Mouse (Mus musculus): ENCODE measurements around the gene Myl6. TPM values are rescaled to one million over a fixed set of nuclear protein-coding genes. Genes with fewer than 3 reads are reported as not detected.

The Myl6 gene
- total and polyA plus RNA-seq, 2 experiments from 2014 or later, result 694 to 844 TPM

- Histone ChIP-seq H3K4me1 (ENCODE audit: insufficient read depth) (no peaks in the 10 kb centered on the region), H3K4me3 (ENCODE audit: low read depth, low read length) (no peak overlapping the region), H3K36me3 (ENCODE audit: insufficient read depth) (0 out of 2 replicates have a peak, but pooled peaks cover 4% of the 10 kb centered on the region), H3K4me2 (ENCODE audit: low read depth) (no peak overlapping the region), H3K9me3 (ENCODE audit: low read length) (no peaks in the 10 kb centered on the region), H3K27ac (ENCODE audit: low read depth, low read length) (no peak overlapping the region), H3K9ac (no peak overlapping the region), H3K27me3 (ENCODE audit: insufficient read depth, low read length) (no peaks in the 10 kb centered on the region)
- no peak for DNase-seq
- TF ChIP-seq CTCF (IDR thresholded peaks at IDR 0.05; ENCODE audit: low read depth), result no peak
- WGBS, result 87% methylated on average over 3 of the region's 3 CpGs
- no peak for ATAC-seq
Measured at GRCm38 (mm10) chr10:128504012-128504411, 10.1 kb upstream of the Myl6 start.

DNA sequence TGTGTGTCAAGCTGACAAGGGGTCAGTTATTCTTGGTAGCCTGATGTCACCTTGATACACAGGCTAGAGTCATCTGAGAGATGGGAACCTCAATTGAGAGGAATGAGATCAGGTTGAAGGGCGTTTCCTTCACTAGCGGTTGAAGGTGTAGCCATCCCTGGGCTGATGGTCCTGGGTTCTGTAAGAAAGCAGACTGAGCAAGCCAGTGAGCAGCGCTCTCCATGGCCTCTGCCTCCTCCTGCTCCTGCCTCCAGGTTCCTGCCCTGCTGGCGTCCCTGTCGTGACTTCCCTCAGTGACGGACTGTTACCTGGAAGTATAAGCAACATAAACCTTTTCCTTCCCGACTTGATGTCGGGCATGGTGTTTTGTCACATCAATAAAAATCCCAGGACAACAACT is 9.6 kb upstream of the Myl6 start:
- Histone ChIP-seq H3K9ac (no peak overlapping the region), H3K27me3 (ENCODE audit: insufficient read depth, low read length) (no peaks in the 10 kb centered on the region), H3K27ac (ENCODE audit: low read depth, low read length) (no peak overlapping the region), H3K4me1 (ENCODE audit: insufficient read depth) (no peaks in the 10 kb centered on the region), H3K4me2 (ENCODE audit: low read depth) (no peak overlapping the region), H3K9me3 (ENCODE audit: low read length) (no peaks in the 10 kb centered on the region), H3K36me3 (ENCODE audit: insufficient read depth) (no peaks in the 10 kb centered on the region), H3K4me3 (ENCODE audit: low read depth, low read length) (no peak overlapping the region)
- no peak for DNase-seq
- no peak for ATAC-seq
- 81% methylated on average over 8 of the region's 8 CpGs for WGBS
- TF ChIP-seq CTCF (IDR thresholded peaks at IDR 0.05; ENCODE audit: low read depth), result no peak

DNA sequence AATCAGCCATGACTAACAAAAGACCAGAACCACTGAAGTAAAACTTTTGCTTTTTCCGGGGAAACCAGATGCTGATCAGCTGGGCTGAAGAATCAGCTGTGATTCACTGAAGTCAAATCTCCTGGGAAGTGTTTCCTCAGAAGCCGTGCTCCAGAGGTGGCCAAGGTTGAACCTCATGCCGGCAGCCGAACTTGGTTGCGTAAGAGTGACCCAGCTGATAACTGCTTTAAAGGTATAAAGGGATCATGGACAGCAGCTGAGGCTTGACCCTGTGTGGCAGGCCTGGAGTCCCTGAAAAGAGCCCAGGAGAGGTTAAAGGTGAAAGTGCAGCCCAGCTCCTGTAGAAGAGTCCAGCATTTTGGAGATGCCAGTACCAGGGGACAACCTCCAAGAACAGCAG is 8.4 kb upstream of the Myl6 start:
- DNase-seq, result no peak
- ATAC-seq, result no peak
- peaks cover 9% of the 10 kb centered on the region for H3K4me1 ChIP-seq (ENCODE audit: insufficient read depth)
- no peak overlapping the region for H3K9ac ChIP-seq
- H3K9me3 ChIP-seq (ENCODE audit: low read length), result no peaks in the 10 kb centered on the region
- H3K4me3 ChIP-seq (ENCODE audit: low read depth, low read length), result no peak overlapping the region
- H3K36me3 ChIP-seq (ENCODE audit: insufficient read depth), result no peaks in the 10 kb centered on the region
- 86% methylated on average over 5 of the region's 5 CpGs for WGBS
- TF ChIP-seq CTCF (IDR thresholded peaks at IDR 0.05; ENCODE audit: low read depth), result no peak
- no peaks in the 10 kb centered on the region for H3K27me3 ChIP-seq (ENCODE audit: insufficient read depth, low read length)
- H3K27ac ChIP-seq (ENCODE audit: low read depth, low read length), result no peak overlapping the region
- H3K4me2 ChIP-seq (ENCODE audit: low read depth), result no peak overlapping the region

GRCm38 (mm10) chr10:128499116-128499671 is 5.2 kb upstream of the Myl6 start:
- Histone ChIP-seq H3K4me1 (ENCODE audit: insufficient read depth) (peaks cover 20% of the 10 kb centered on the region), H3K4me2 (ENCODE audit: low read depth) (peak overlapping the region; percentile 60), H3K36me3 (ENCODE audit: insufficient read depth) (no peaks in the 10 kb centered on the region), H3K27ac (ENCODE audit: low read depth, low read length) (peak overlapping the region; percentile 76), H3K9me3 (ENCODE audit: low read length) (no peaks in the 10 kb centered on the region), H3K9ac (peak overlapping the region; percentile 53), H3K27me3 (ENCODE audit: insufficient read depth, low read length) (no peaks in the 10 kb centered on the region), H3K4me3 (ENCODE audit: low read depth, low read length) (peak overlapping the region; percentile 69)
- peak; percentile 60 for DNase-seq
- no peak for TF ChIP-seq CTCF (IDR thresholded peaks at IDR 0.05; ENCODE audit: low read depth)
- 2% methylated on average over 21 of the region's 21 CpGs for WGBS
- peak; percentile 8; the same call in 1 of the 2 replicates for ATAC-seq

DNA sequence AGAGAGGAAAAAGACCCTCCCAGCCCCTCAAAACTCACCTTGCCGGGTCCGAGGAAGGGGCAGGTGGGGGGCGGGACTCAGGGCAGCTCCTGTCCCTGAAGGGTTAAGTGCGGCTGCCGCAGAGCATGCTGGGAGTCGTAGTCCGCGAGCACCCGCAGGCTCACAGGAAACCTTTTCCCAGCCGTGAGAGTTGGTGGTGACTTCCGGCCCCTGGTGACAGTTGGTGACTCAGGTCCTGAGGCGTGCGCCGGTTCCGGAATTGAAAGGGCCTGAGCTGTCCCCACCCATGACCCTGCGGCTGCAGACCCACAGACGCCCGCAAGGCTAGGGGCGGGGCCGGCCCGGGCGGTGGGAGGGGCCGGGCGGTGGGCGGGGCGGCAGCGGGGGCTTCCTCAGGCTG is 4.6 kb upstream of the Myl6 start, which contains the start of gene Myl6b:
Myl6b (minus strand) TSS at position 96 of the 400 bp plus-strand sequence.
- H3K4me3 ChIP-seq (ENCODE audit: low read depth, low read length), result peak within 1 kb of the TSS; percentile 69
- no peaks in the 10 kb centered on the region for H3K36me3 ChIP-seq (ENCODE audit: insufficient read depth)
- DNase-seq (peak; percentile 95), ATAC-seq (peak; percentile 71)
- peak within 1 kb of the TSS; percentile 76 for H3K27ac ChIP-seq (ENCODE audit: low read depth, low read length)
- no peaks in the 10 kb centered on the region for H3K27me3 ChIP-seq (ENCODE audit: insufficient read depth, low read length)
- no peaks in the 10 kb centered on the region for H3K9me3 ChIP-seq (ENCODE audit: low read length)
- peaks cover 20% of the 10 kb centered on the region for H3K4me1 ChIP-seq (ENCODE audit: insufficient read depth)
- H3K4me2 ChIP-seq (ENCODE audit: low read depth), result peak within 1 kb of the TSS; percentile 60
- TF ChIP-seq CTCF (IDR thresholded peaks at IDR 0.05; ENCODE audit: low read depth), result 0 out of 2 replicates have a peak, but pooled peaks have one; percentile 1
- WGBS, result under 1% methylated on average over 27 of the region's 27 CpGs
- peak within 1 kb of the TSS; percentile 53 for H3K9ac ChIP-seq

DNA sequence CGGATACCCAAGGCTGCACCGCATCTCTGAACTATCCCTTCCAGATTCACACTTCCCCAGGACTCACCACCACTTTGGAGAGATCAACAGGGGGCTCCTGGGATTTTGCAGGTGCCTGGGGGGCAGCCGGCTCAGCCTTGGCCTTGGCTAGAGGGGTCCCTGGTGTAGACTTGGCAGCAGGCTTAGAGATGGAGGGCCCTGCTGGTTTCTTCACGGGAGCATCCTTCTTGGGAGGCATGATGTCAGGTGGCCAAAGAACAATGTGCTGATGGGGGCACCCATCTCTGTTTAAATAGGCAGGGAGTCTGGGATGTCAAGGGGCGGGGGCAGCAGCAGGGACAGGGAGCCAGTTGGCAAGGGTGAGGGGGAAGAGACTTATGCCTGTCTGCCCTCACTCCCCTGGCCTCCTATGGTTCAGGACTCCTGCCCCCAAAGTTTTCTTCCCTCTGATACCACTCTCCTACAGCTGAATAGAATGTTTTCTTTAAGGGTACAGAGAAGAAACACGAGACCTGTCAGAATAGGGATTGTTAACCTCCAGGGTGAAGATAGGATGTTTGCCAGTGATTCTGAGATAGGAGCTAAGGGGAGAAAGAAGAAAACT is 3.3 kb upstream of the Myl6 start:
- no peak for TF ChIP-seq CTCF (IDR thresholded peaks at IDR 0.05; ENCODE audit: low read depth)
- no peaks in the 10 kb centered on the region for H3K36me3 ChIP-seq (ENCODE audit: insufficient read depth)
- peak overlapping the region; percentile 60; the same call in 1 of the 2 replicates for H3K4me2 ChIP-seq (ENCODE audit: low read depth)
- no peak overlapping the region for H3K27ac ChIP-seq (ENCODE audit: low read depth, low read length)
- H3K4me3 ChIP-seq (ENCODE audit: low read depth, low read length), result no peak overlapping the region
- H3K9me3 ChIP-seq (ENCODE audit: low read length), result no peaks in the 10 kb centered on the region
- ATAC-seq (no peak), DNase-seq (no peak)
- peak overlapping the region; percentile 53; the same call in 1 of the 2 replicates for H3K9ac ChIP-seq
- no peaks in the 10 kb centered on the region for H3K27me3 ChIP-seq (ENCODE audit: insufficient read depth, low read length)
- peaks cover 20% of the 10 kb centered on the region for H3K4me1 ChIP-seq (ENCODE audit: insufficient read depth)
- 42% methylated on average over 6 of the region's 6 CpGs for WGBS

- H3K27me3 ChIP-seq (ENCODE audit: insufficient read depth, low read length), result no peaks in the 10 kb centered on the region
Measured at GRCm38 (mm10) chr10:128496509-128497077, 2.6 kb upstream of the Myl6 start.

More at GRCm38 (mm10) chr10:128496509-128497077, 2.6 kb upstream of the Myl6 start:
- no peak for TF ChIP-seq CTCF (IDR thresholded peaks at IDR 0.05; ENCODE audit: low read depth)
- no peaks in the 10 kb centered on the region for H3K9me3 ChIP-seq (ENCODE audit: low read length)
- H3K9ac ChIP-seq, result no peak overlapping the region
- no peak overlapping the region for H3K27ac ChIP-seq (ENCODE audit: low read depth, low read length)
- H3K4me3 ChIP-seq (ENCODE audit: low read depth, low read length), result no peak overlapping the region
- H3K4me2 ChIP-seq (ENCODE audit: low read depth), result no peak overlapping the region
- peaks cover 20% of the 10 kb centered on the region for H3K4me1 ChIP-seq (ENCODE audit: insufficient read depth)
- ATAC-seq (no peak), DNase-seq (no peak)
- WGBS, result 27% methylated on average over 6 of the region's 6 CpGs
- 0 out of 2 replicates have a peak, but pooled peaks cover 6% of the 10 kb centered on the region for H3K36me3 ChIP-seq (ENCODE audit: insufficient read depth)

All from forebrain, postnatal 0 days (tissue).